Mouse (Mus musculus): ENCODE measurements at regions not wholly inside any gene's neighbourhood (a gene's known extent, or its start where the extent isn't known, plus 50 kb on each side); places are given as distances from the start of the nearest gene placed in this dataset.

DNA sequence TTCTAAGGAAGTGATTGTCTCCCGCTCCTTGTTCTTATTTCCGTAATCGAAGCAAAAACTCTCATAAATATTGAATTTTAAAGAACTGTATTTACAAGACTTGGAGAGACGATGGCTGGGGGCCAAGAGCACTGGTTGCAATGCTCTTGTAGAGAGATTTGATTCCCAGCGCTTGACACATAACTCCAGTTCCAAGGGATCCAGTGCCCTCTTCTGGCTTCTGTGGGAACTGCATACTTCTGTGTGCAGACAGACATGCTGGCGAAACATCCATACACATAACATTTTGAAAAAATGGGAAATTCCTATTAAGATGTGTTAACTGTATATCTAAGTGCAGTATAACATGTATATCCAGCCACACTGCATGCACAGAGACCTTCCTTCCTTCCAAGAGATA lies 266.3 kb downstream of the Pax3 start:
- no peak overlapping the region for H3K9ac ChIP-seq
- H3K9me3 ChIP-seq: no peaks in the 10 kb centered on the region
- no peak overlapping the region for H3K4me2 ChIP-seq
- no peaks in the 10 kb centered on the region for H3K4me1 ChIP-seq
- no peak overlapping the region for H3K4me3 ChIP-seq (replicated peaks)
- 89% methylated on average over 6 of the region's 6 CpGs for WGBS
- no peak for ATAC-seq (ENCODE audit: insufficient read depth, low FRiP score, low read depth)
- H3K27ac ChIP-seq: no peak overlapping the region
- H3K27me3 ChIP-seq (replicated peaks): no peaks in the 10 kb centered on the region
- H3K36me3 ChIP-seq: no peaks in the 10 kb centered on the region

DNA sequence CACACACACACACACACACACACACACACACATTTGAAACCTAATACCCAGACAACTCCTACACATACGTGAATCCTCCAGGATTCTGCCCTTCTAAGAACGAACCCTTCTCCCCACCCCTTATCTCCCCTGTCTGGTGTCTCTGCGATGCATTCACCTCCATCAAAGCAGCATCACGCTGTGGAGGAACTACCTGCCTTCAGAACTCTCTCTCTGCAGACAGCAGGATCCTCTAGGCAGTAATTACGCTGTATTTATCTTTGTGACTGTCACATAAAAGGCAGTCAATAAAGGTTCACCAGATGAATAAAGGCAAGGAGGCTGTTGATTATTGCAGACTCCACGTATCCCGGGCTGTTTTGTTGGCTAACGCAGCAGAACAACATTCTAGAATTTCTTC lies 267.4 kb downstream of the Pax3 start:
- no peaks in the 10 kb centered on the region for H3K9me3 ChIP-seq
- H3K9ac ChIP-seq: no peak overlapping the region
- H3K4me1 ChIP-seq: no peaks in the 10 kb centered on the region
- H3K4me3 ChIP-seq (replicated peaks): no peak overlapping the region
- H3K36me3 ChIP-seq: no peaks in the 10 kb centered on the region
- H3K4me2 ChIP-seq: no peak overlapping the region
- H3K27ac ChIP-seq: no peak overlapping the region
- WGBS: 34% methylated on average over 8 of the region's 8 CpGs
- ATAC-seq (ENCODE audit: insufficient read depth, low FRiP score, low read depth): no peak
- no peaks in the 10 kb centered on the region for H3K27me3 ChIP-seq (replicated peaks)

DNA sequence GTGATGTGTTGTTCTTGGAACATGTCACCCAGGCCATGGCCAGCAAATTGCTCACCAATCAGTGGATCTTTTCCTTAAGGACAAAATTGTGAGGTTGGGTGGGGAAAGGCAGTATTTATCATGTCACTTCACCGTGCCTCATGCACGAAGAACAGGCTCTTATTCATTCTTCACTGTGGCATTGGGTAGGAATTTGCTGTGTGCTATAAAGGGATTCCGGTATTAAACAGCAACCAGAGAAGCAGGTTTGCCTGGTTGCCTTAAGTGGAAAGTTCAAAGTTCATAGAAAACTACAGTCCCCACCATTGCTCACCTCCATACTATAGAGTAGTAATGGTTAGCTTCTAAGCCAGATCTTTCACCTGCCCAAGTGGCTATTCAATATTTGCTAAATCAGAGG lies 270.8 kb downstream of the Pax3 start:
- H3K9ac ChIP-seq: no peak overlapping the region
- 61% methylated on average over 3 of the region's 3 CpGs for WGBS
- H3K4me1 ChIP-seq: no peaks in the 10 kb centered on the region
- no peak overlapping the region for H3K27ac ChIP-seq
- H3K27me3 ChIP-seq (replicated peaks): no peaks in the 10 kb centered on the region
- no peaks in the 10 kb centered on the region for H3K36me3 ChIP-seq
- no peak overlapping the region for H3K4me3 ChIP-seq (replicated peaks)
- no peak for ATAC-seq (ENCODE audit: insufficient read depth, low FRiP score, low read depth)
- H3K4me2 ChIP-seq: no peak overlapping the region
- H3K9me3 ChIP-seq: no peaks in the 10 kb centered on the region

DNA sequence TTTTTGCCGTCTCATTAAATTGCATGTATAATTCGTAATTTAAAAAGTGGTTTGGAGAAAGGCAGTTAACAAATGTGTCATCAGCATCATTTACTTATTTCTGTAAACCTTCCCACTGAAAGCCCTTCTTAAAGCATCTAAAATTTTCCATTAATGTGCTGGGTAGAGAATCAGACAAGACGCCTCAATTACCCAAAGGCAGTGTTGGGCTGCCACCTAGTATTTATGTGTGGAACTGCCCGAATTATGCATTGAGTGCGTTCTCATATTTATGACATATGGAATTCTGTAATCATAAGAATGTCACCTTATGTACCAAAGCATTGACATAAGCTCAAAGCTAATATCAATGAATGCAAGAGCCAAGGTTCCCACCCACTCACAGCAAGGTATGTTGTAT lies 300.7 kb downstream of the Pax3 start:
- Histone ChIP-seq H3K27me3 (replicated peaks) (0 out of 2 replicates have a peak, but pooled peaks cover 3% of the 10 kb centered on the region), H3K36me3 (no peaks in the 10 kb centered on the region), H3K9me3 (no peaks in the 10 kb centered on the region), H3K4me3 (replicated peaks) (no peak overlapping the region), H3K4me2 (no peak overlapping the region), H3K27ac (no peak overlapping the region), H3K4me1 (no peaks in the 10 kb centered on the region), H3K9ac (no peak overlapping the region)
- WGBS: 41% methylated on average over 5 of the region's 5 CpGs
- no peak for ATAC-seq (ENCODE audit: insufficient read depth, low FRiP score, low read depth)

DNA sequence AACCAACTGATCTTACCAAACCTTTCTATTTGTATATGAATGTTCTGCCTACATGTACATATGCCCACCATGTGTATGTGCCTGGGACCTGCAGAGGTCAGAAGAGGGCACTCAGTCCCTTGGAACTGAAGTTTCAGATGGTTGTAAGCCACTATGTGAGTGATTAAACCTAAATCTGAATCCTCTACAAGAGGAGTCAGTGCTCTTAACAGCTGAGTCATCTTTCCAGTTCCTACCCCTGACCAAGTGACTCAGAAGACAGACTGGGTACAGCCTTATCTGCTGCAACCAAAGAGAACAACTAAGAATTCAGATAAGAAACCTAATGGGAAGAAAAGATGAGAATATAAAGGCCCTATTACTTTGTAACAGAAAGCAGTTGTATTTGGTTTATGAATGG lies 317.9 kb downstream of the Pax3 start:
- H3K4me3 ChIP-seq (replicated peaks): no peak overlapping the region
- no peaks in the 10 kb centered on the region for H3K27me3 ChIP-seq (replicated peaks)
- H3K4me2 ChIP-seq: no peak overlapping the region
- H3K36me3 ChIP-seq: no peaks in the 10 kb centered on the region
- no peaks in the 10 kb centered on the region for H3K9me3 ChIP-seq
- no peaks in the 10 kb centered on the region for H3K4me1 ChIP-seq
- H3K9ac ChIP-seq: no peak overlapping the region
- no peak for ATAC-seq (ENCODE audit: insufficient read depth, low FRiP score, low read depth)
- no peak overlapping the region for H3K27ac ChIP-seq

DNA sequence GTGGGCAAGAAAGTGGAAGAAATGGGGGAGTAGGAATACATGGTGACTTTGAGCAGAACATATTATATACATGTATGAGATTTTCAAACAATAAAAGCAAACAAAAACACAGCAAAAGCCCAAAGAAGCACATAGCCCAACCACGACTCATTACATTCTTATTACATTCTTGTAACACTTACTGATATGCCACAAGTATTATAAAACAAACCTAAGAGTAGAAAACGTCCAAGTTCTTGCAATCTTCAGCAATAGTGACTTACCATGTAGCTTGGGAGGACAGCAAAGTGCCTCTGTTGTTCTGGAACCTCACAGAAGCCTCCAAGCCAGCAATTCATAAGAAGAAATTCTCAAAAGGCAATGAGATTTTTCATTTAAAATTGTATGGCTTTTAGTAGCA lies 326.8 kb downstream of the Pax3 start:
- Histone ChIP-seq H3K4me2 (no peak overlapping the region), H3K9ac (no peak overlapping the region), H3K27ac (no peak overlapping the region), H3K4me3 (replicated peaks) (no peak overlapping the region), H3K4me1 (no peaks in the 10 kb centered on the region), H3K9me3 (no peaks in the 10 kb centered on the region), H3K27me3 (replicated peaks) (no peaks in the 10 kb centered on the region), H3K36me3 (no peaks in the 10 kb centered on the region)
- 54% methylated on average over 2 of the region's 2 CpGs for WGBS
- ATAC-seq (ENCODE audit: insufficient read depth, low FRiP score, low read depth): no peak

DNA sequence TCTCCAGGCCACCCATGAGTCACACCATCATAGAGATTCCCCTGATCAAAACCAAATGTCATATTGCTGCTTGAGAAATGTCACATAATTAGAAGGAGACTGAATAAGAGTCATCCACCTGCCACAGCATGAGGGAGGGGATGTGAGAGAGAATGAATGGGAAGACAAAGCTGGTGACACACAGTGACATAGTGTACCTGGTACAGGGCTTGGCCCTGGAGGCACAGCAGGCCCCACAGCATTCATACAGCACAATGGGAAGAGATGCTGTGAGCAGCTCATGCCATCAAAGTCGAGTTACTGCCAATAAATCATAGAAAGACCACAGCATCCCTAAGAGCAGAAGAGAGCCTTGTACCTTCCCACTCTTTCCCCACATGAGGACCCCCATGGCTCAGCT lies 327.8 kb downstream of the Pax3 start:
- no peak for ATAC-seq (ENCODE audit: insufficient read depth, low FRiP score, low read depth)
- H3K27me3 ChIP-seq (replicated peaks): no peaks in the 10 kb centered on the region
- no peak overlapping the region for H3K4me2 ChIP-seq
- no peak overlapping the region for H3K9ac ChIP-seq
- no peak overlapping the region for H3K4me3 ChIP-seq (replicated peaks)
- H3K27ac ChIP-seq: no peak overlapping the region
- 67% methylated on average over 1 of the region's 1 CpGs for WGBS
- H3K36me3 ChIP-seq: no peaks in the 10 kb centered on the region
- no peaks in the 10 kb centered on the region for H3K9me3 ChIP-seq
- H3K4me1 ChIP-seq: no peaks in the 10 kb centered on the region

DNA sequence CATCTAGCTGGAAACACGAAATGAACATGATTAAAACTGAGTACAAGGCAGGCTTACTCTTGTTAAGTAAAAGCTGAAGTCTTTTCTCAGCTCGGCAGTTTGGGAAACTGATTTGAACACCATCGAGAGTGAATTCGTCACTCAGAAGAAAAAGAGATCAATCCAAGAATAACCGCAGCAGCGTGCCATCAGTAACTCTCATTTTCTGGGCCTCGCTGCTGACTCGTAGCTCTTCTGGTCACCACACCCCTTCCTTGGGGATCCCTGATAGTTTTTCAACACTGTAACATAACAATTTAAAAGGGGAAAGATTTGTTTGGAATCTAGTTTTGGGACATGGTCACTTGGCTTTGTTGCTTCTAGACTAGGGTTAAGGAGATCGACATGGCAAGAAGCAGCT lies 337.0 kb downstream of the Pax3 start:
- H3K9me3 ChIP-seq: no peaks in the 10 kb centered on the region
- no peaks in the 10 kb centered on the region for H3K36me3 ChIP-seq
- H3K27ac ChIP-seq: no peak overlapping the region
- H3K4me3 ChIP-seq (replicated peaks): no peak overlapping the region
- no peak overlapping the region for H3K9ac ChIP-seq
- ATAC-seq (ENCODE audit: insufficient read depth, low FRiP score, low read depth): no peak
- H3K4me2 ChIP-seq: no peak overlapping the region
- WGBS: 76% methylated on average over 9 of the region's 9 CpGs
- H3K27me3 ChIP-seq (replicated peaks): no peaks in the 10 kb centered on the region
- no peaks in the 10 kb centered on the region for H3K4me1 ChIP-seq

DNA sequence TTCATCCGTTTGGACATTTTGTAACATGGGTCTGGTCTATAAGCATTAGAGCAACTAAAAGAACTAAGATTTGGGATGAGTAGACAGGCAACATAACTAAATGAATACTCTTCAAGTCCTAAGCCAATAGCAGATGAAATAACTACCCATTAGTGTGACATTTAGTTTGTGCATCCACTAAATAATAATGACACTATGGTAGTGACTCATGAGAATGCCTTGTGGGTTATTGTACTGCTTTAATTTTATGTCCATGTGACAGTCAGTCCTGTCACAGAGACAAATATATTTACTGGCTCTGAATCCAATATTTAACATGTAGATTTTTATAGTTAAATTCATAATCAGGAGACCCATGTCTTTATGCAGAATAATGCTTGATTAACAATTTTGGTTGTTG lies 339.5 kb upstream of the Epha4 start:
- Histone ChIP-seq H3K9me3 (no peaks in the 10 kb centered on the region), H3K27me3 (replicated peaks) (no peaks in the 10 kb centered on the region), H3K4me1 (no peaks in the 10 kb centered on the region), H3K4me2 (no peak overlapping the region), H3K9ac (no peak overlapping the region), H3K27ac (no peak overlapping the region), H3K4me3 (replicated peaks) (no peak overlapping the region), H3K36me3 (no peaks in the 10 kb centered on the region)
- 53% methylated on average over 1 of the region's 1 CpGs for WGBS
- no peak for ATAC-seq (ENCODE audit: insufficient read depth, low FRiP score, low read depth)

DNA sequence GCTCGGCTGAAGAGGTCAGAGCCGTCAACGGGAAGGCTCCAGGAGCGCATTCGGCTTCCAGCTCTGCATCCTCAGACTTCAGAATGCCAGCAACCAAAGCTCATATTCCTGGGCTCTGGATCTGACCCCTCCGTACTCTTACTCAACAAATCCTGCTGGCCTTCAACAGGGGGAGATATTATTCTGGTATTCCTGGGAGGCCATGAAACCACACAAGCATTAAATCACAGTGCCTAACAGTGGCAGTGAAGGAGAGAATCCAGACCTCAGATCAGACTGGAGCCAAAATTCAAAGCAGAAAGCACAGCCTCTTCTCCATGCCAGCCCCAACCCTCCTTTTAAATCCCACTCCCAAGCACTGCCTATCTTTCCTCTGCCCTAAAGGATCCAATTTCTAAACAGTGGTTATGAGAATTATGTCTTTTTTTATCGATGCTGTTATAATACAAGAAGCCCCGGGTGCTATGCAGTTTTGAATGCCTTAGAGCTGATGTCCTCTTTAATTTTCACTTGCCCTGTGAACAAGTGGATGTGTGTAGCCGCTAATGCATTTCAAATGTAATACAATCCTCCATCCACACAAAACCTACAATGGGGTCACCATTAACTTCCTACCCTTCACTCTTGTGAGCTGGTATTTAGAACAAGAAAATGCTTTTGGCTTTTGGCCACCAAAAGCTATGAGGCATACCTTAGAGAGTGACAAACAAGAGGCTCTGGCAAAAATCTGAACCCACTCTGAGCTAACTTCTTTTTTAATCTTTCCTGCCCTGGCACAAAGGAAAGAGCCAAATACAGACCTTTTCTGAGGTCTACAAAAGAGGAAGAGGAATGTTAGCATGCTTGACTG lies 333.1 kb upstream of the Epha4 start:
- H3K4me2 ChIP-seq: no peak overlapping the region
- no peaks in the 10 kb centered on the region for H3K27me3 ChIP-seq (replicated peaks)
- 63% methylated on average over 9 of the region's 9 CpGs for WGBS
- no peak overlapping the region for H3K27ac ChIP-seq
- ATAC-seq (ENCODE audit: insufficient read depth, low FRiP score, low read depth): no peak
- H3K4me1 ChIP-seq: 0 out of 2 replicates have a peak, but pooled peaks cover 5% of the 10 kb centered on the region
- H3K4me3 ChIP-seq (replicated peaks): no peak overlapping the region
- H3K9ac ChIP-seq: no peak overlapping the region
- H3K9me3 ChIP-seq: no peaks in the 10 kb centered on the region
- no peaks in the 10 kb centered on the region for H3K36me3 ChIP-seq

DNA sequence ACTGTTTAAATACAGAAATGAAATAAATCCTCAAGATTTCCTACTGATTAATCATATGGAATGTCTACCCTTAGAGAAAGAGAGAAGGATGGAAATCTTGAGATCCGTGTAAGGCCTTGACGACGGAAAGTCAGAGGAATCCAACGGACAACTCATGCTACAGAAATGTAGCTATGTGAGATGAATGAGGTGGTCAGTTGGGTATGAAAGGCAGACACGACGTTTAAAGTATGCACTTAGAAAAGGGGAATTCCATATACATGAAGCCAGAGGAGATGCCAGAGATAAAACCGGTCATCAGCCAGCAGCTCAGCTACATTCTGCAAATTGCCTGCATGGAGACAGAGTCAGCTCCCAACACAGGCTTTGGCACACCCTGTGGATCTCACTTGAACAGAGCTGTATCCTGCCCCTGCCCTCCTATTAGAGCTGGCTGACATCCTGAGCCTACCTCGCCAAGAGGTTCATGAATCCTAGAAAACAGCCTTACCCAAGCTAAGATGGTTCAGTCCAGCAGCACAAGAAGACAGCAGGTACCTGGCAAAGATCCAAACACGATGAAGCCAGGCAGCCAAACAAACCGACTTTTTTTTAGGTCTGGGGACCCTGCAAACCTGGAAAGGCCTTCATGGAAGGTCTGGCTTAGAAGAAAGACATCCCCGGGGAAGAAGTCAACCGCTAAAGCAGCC lies 331.3 kb upstream of the Epha4 start:
- Histone ChIP-seq H3K27ac (no peak overlapping the region), H3K9ac (no peak overlapping the region), H3K9me3 (no peaks in the 10 kb centered on the region), H3K4me2 (no peak overlapping the region), H3K4me1 (0 out of 2 replicates have a peak, but pooled peaks cover 5% of the 10 kb centered on the region), H3K4me3 (replicated peaks) (no peak overlapping the region), H3K36me3 (no peaks in the 10 kb centered on the region), H3K27me3 (replicated peaks) (no peaks in the 10 kb centered on the region)
- no peak for ATAC-seq (ENCODE audit: insufficient read depth, low FRiP score, low read depth)
- WGBS: 59% methylated on average over 12 of the region's 12 CpGs

DNA sequence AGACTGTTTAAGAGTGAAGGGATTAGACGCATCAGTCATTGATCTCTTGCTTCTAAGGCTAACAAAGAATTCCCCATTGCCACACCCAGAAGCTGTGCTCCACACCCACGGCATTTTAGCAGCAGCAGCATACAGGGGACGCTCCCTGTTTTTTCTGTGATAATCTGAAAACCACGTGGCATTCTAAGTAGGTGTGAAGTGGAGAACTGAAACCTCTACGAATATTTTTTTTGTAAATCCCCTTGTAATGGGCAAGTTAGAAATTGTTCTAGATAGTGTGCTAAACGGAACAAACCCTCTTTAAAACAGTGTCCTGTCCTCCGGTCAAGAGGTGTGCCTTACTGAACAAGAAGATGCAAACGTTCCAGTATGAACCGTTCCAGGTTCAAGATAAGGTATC lies 325.8 kb upstream of the Epha4 start:
- no peak for ATAC-seq (ENCODE audit: insufficient read depth, low FRiP score, low read depth)
- no peak overlapping the region for H3K9ac ChIP-seq
- no peak overlapping the region for H3K4me3 ChIP-seq (replicated peaks)
- WGBS: 60% methylated on average over 9 of the region's 9 CpGs
- no peaks in the 10 kb centered on the region for H3K27me3 ChIP-seq (replicated peaks)
- no peaks in the 10 kb centered on the region for H3K4me1 ChIP-seq
- no peak overlapping the region for H3K4me2 ChIP-seq
- no peaks in the 10 kb centered on the region for H3K36me3 ChIP-seq
- H3K9me3 ChIP-seq: no peaks in the 10 kb centered on the region
- H3K27ac ChIP-seq: no peak overlapping the region
